Mouse (Mus musculus): ENCODE results near the gene Nfkbid.

DNA sequence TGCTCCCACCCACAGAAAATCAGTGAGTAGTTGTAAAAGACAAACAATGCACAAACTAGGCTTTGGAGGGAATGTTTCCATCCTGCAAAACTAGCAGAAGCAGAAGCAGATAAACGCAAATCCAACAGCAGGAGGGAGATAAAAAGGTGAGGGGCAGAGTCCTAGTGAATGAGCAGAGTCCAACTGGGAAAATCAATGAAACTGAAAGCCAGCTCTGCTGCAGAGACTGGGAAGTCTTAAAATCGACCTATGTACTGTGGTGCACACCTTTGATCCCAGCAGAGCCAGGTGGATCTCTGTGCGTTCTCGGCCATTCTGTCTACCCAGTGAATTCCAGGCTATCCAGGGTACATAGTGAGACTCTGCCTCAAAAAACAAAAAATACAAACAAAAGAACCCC lies 53.5 kb downstream of the Nfkbid start:
- no peak for TF ChIP-seq CTCF (IDR thresholded peaks at IDR 0.05; ENCODE audit: low read depth)
- TF ChIP-seq EP300 (optimal IDR thresholded peaks at IDR 0.05): no peak
